Mouse (Mus musculus): ENCODE data around the gene Snrpa1.

GRCm38 (mm10) chr7:66108961-66109854, 50.4 kb downstream of the Snrpa1 start, which contains the start of gene Chsy1:
- TF ChIP-seq CTCF (IDR thresholded peaks at IDR 0.05; ENCODE audit: extremely low read depth, insufficient read depth, low read length) (no peak), POLR2A (IDR thresholded peaks at IDR 0.05; ENCODE audit: extremely low read depth, insufficient read depth, low read length) (peak; percentile 76)
